Mouse (Mus musculus): Measurements from ENCODE around the gene Dio2.

Gene Dio2

GRCm38 (mm10) chr12:90738388-90739223, at the start of gene Dio2:
Gene Dio2 (minus strand): TSS chr12:90738438.
- DNase-seq: no peak

GRCm38 (mm10) chr12:90781438-90781837, 43.2 kb upstream of the Dio2 start:
- DNase-seq: peak; percentile 1 to 3

- no peak for DNase-seq
Measured at GRCm38 (mm10) chr12:90744752-90745151, 6.5 kb upstream of the Dio2 start.

GRCm38 (mm10) chr12:90743633-90744032, 5.4 kb upstream of the Dio2 start:
- DNase-seq: no peak

GRCm38 (mm10) chr12:90740468-90740867, 2.2 kb upstream of the Dio2 start:
- peak; percentile 16 to 32 for DNase-seq

GRCm38 (mm10) chr12:90737932-90738331, 306 bp downstream of the Dio2 start:
- no peak for DNase-seq

GRCm38 (mm10) chr12:90735447-90735846, 2.8 kb downstream of the Dio2 start:
- DNase-seq: no peak

- no peak for DNase-seq
Measured at GRCm38 (mm10) chr12:90734503-90734902, 3.7 kb downstream of the Dio2 start.

GRCm38 (mm10) chr12:90733721-90734120, 4.5 kb downstream of the Dio2 start:
- DNase-seq: no peak

- peak; percentile 19 to 24 for DNase-seq
Measured at GRCm38 (mm10) chr12:90729648-90730047, 8.6 kb downstream of the Dio2 start.

GRCm38 (mm10) chr12:90725107-90725506, 13.1 kb downstream of the Dio2 start:
- DNase-seq: no peak

GRCm38 (mm10) chr12:90724644-90725043, 13.6 kb downstream of the Dio2 start:
- no peak for DNase-seq

GRCm38 (mm10) chr12:90694135-90694534, 44.1 kb downstream of the Dio2 start:
- DNase-seq: no peak
